Mouse (Mus musculus) spleen, postnatal 14 days (tissue): ENCODE results near the gene Thada.

Experiments
- DNase-seq, 2 experiments: peaks; one replicate each; pipeline ENCODE4 v3.0.0; 2021 to 2022; ENCODE audit warnings: low spot score in 2 of 2

Thada gene

DNA sequence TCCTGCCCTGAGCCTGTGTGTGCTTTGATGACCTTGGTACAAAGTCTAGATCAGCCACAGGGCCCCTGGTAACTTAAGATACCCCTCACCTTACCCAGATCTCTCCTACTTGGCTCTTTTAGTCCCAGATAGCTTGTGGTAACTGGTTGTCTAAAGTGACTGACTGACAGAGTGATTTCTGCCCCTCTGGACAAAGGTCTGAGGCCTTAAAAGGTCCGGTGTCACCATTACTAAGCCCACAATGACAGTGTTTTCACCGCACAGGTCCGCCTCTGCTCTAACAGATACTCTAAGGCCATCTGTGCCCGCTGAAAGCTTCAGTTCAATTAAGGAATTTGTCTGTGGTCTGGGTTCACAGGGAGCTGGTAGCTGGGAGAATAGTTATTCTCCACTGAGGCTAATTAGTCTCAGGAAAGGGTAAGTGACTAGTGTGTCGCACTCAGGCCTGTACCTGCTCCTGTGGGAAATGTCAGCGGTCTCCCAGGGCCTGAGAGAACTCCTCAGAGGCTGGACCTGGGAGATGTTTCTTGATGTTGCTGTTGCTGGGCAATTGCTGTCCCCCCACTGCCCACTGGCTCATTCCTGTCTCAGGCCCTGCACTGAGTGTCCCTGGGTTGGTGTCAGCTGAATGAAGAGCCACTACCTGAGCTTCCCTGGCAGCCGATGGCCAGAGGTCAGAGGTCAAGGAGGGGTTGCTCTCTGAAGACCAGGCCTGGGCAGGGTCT, 319.4 kb downstream of the Thada start:
- DNase-seq = no peak

DNA sequence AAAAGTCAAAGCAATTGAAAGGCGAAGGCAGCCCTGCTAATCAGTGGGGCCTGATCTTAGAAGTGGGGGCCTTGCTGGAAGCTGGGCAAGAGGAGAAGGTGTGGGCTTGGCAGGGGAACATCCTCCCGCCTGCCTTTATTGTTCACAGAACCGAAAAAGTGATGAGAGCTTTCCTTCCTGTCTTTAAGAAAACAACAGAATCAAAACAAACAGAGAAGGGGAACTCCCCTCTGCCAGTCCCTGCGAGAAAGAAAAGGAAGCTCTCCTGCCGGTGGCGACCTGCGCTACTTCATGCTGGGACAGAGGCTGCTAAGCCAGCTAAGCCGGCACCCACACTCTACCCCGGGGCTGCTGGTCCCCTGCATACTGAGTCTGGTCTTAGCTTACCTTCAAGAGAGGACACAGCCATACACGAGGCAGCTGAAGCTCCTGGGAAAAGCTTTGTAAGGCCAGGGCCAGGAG, 320.1 kb downstream of the Thada start:
- DNase-seq = peak; percentile 51 to 56

DNA sequence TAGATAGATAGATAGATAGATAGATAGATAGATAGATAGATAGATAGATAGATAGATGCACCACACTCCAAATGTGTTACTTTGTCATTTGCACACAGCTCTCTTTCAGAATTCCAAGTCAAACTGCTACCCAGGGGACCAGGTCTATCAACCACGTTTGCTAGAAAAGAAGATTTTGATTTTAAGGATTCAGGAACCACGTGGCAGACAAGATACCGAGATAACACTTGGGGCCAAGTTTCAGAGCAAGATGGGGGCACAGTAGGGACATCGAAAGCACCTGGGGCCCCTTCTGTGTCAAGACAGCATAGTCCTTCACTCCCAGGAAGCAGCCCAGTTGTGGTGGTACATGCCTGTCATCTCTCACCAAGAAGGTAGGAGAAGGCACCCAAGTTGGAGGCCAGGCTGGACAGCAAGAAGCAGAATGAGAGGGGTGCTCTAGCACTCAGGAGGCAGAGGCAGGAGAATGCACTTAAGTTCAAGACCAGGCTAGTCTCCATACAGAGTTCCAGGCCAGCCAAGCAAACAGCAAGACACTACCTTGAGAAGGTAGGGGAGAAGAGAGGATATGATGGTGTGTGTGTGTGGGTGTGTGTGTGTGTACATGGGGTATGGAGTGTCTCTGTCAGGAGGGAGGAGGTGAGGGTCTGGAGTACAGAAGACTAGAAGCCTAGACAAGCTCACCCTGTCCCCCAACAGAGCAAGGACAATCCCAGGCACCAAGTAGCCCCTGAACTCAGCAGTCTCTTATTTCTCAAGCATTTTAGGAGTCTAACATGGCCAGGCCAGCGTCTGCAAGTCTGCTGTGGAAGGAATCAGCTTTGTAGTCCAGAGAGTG, 321.0 kb downstream of the Thada start:
- DNase-seq = no peak

DNA sequence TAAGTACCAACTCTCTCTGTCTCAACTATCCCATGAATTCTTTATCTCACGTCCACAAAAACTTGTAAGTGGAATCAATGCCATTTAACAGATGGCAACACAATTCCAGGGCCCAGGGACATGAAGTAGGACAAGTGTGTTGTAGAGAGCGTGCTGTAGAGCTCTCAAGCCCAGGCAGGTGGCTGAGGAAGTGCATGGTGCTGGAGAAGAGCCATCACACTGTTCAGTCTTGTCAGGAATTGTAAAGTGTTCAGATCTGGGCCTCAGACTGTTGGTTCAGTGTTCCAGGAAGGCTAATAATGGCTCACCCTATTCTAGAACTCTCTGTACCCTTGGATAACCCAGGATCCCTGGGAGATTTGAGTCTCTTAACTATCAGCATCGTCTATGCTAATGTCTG, 321.9 kb downstream of the Thada start:
- no peak for DNase-seq

DNA sequence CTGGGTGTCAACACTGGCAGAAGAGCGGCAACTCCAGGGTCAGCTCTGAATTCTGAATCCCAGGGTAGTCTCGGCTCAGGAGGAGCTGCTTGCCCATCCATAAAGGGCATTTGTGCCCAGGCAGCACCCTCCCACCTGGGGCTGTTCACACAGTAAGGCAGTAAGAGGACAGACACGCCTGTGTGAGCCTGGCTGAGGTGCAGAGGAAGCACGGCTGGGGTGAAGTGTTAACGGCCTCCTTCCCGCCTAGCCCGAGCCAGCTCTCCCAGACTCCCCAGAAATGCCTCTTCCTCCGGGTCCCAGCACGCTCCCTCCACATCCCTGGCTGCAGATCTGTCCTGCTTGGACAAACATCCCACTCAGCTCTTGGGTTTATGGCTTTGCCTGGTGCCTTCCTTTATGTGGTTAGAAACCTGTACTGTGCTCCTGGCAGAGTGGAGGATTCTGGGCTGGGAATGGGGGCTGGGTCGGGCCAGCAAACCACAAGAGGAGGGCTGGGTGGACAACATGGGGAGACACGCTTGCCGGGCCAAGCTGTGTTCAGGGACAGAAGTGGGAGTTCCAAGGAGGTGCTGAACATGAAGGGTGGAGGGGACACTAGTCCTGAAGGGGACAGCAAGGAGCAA, 322.7 kb downstream of the Thada start:
- DNase-seq = no peak

DNA sequence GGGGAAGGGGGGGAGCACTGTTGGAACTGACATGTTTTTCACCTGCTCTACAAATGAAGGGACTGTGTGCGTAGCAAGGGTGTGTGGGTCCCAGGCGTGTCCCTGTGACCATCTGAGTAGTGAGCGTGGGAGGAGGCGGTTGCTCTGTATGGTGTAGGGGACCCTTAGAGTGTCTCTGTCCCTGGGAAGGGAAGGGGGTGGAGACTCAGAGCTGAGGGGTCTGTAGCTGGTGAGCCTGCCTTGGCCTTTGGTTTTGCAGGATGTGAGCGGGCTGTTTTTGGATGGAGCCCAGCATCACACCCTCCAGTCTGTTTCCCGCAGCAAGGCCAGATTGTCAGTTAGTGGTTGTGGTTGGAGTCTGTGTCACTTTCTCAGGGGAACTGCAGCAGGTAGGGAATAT, 324.3 kb downstream of the Thada start:
- no peak for DNase-seq

DNA sequence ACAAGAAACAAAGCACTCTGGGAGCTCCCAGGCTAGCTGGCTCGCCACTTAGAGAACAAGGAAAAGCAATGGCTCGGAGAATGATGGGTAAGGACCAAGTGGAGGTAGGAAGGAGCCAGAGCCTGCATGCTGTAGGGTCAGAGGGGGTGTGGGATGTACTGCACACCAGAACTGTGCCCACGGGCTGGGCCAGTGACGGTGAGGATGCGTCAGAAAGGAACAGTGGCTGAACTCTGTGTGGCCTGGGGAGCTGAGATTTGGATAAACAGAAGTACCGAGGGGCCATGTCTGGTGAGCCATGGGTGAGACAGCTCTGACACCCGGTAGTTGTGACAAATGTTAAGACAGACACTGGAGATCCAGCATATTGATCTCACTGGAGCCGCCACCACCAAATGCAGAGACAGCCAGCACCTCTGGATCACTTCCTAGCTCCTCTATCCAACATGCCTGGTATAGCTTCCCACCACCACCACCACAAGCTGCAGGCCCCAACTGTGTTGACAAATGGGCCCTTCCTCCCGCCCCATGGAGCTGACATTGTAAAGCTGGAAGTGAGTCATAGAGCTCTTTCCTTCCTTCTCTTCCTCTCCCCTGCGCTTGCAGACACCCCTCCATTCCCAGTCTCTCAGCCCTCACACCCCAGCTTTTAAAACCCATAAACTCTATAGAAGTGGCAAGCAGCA, 325.0 kb downstream of the Thada start:
- no peak for DNase-seq
